Mouse (Mus musculus) adrenal gland, adult 2 months (tissue): ENCODE measurements around the gene Zfp94. TPM values are rescaled to one million over a fixed set of nuclear protein-coding genes. Genes with fewer than 3 reads are reported as not detected.

Experiments used
- DNase-seq: peaks from one replicate; pipeline ENCODE4 v3.0.0; 2021
- polyA plus RNA-seq: library from polyadenylated mRNA; depleted of rRNA; stranded (reverse); fragments of >200 nt; gene quantifications from 2 replicates; pipeline ENCODE4 v1.2.3, GENCODE M21; 2012
- total RNA-seq, 2 experiments: library from RNA; stranded (reverse); gene quantifications; 2 replicates each; pipeline ENCODE4 v1.2.3; 2021

Zfp94 gene
- total and polyA plus RNA-seq, 3 experiments, result 3.1 to 5.5 (median 4.6) TPM

GRCm38 (mm10) chr7:24318942-24319341 is 2.5 kb upstream of the Zfp94 start:
- DNase-seq, result no peak

- no peak for DNase-seq
These were observed 520 bp downstream of the Zfp94 start for GRCm38 (mm10) chr7:24315726-24316566.

- DNase-seq, result peak; percentile 61
These were observed 15.6 kb downstream of the Zfp94 start, which contains the start of gene Zfp61 for GRCm38 (mm10) chr7:24300771-24301282. TSS of gene Zfp61 (minus strand) at chr7:24301232.

- DNase-seq, result peak; percentile 18
These were observed 16.5 kb downstream of the Zfp94 start for GRCm38 (mm10) chr7:24299823-24300481.

- peak; percentile 85 for DNase-seq
These were observed 17.3 kb downstream of the Zfp94 start for GRCm38 (mm10) chr7:24298973-24299708.

GRCm38 (mm10) chr7:24298635-24298972 is 17.9 kb downstream of the Zfp94 start:
- DNase-seq, result peak; percentile 15

GRCm38 (mm10) chr7:24297361-24298095 is 18.9 kb downstream of the Zfp94 start:
- no peak for DNase-seq

GRCm38 (mm10) chr7:24296386-24296785 is 20.1 kb downstream of the Zfp94 start:
- DNase-seq, result no peak

- no peak for DNase-seq
These were observed 21.1 kb downstream of the Zfp94 start for GRCm38 (mm10) chr7:24295376-24295775.

GRCm38 (mm10) chr7:24294763-24295162 is 21.7 kb downstream of the Zfp94 start:
- no peak for DNase-seq

- DNase-seq, result no peak
These were observed 23.2 kb downstream of the Zfp94 start for GRCm38 (mm10) chr7:24293061-24293851.

- no peak for DNase-seq
These were observed 24.9 kb downstream of the Zfp94 start for GRCm38 (mm10) chr7:24291387-24292090.

GRCm38 (mm10) chr7:24290106-24290693 is 26.3 kb downstream of the Zfp94 start:
- no peak for DNase-seq

GRCm38 (mm10) chr7:24288512-24288911 is 28.0 kb downstream of the Zfp94 start:
- DNase-seq, result no peak

- no peak for DNase-seq
These were observed 28.8 kb downstream of the Zfp94 start for GRCm38 (mm10) chr7:24287670-24288069.

- DNase-seq, result no peak
These were observed 29.6 kb downstream of the Zfp94 start for GRCm38 (mm10) chr7:24286916-24287315.

- DNase-seq, result no peak
These were observed 30.4 kb downstream of the Zfp94 start for GRCm38 (mm10) chr7:24286090-24286489.

GRCm38 (mm10) chr7:24280858-24281145 is 35.7 kb downstream of the Zfp94 start:
- DNase-seq, result no peak

- DNase-seq, result no peak
These were observed 36.2 kb downstream of the Zfp94 start for GRCm38 (mm10) chr7:24280031-24280857.
